9 mouse cellular contexts compared by ENCODE assay signal in the genomic region with DNA sequence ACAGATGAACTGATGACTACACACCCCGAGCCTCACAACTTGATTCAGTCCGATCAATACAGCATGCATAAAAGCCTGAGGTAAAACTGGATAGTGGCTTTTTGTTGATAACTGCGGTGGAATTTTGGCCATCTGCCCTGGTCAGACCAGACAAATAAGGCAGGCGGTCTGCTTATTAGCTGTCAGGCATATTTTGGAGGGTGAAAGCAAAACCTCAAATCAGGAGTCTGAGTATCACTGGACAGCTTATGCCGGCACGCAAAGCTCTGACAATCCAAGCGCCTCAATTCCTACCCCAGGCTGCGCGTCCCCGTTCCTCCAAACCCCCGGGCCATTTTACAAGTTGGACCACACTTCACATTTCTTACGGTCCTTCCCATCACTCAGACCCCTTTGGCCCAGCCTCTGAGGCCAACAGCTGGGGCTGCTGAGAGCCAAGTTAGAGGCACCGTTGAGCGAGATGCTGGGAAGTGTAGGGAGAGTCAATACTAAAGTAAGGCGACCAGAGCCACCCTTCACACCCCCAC. TPM values are rescaled to one million over a fixed set of nuclear protein-coding genes. Genes with fewer than 3 reads are reported as not detected.
DNase-seq lines count a peak whose midpoint lies in the region; ATAC-seq and TF ChIP-seq lines count a peak whose summit lies in the region.
"Had no signal": no experiment of that assay in that cellular context is flagged by ENCODE, and none has a peak within 500 bp of the region (broad histone marks: within the 10 kb centered on the region; RNA-seq: fewer than 3 reads in every experiment).

No protein-coding gene starts in this region.

- H3K36me3 ChIP-seq in kidney, adult 2 months (ENCODE audit: control insufficient read depth, insufficient read depth, low read length): no peaks in the 10 kb centered on the region
- no peaks in the 10 kb centered on the region for H3K36me3 ChIP-seq in hindbrain, postnatal 0 days (ENCODE audit: insufficient read depth, low read length)
- no peaks in the 10 kb centered on the region for H3K36me3 ChIP-seq in lung, embryonic 16.5 days (ENCODE audit: control insufficient read depth, insufficient read depth, low read length)
- no peaks in the 10 kb centered on the region for H3K36me3 ChIP-seq in stomach, embryonic 16.5 days (ENCODE audit: control insufficient read depth, insufficient read depth, low read length)

- H3K27me3 ChIP-seq in kidney, adult 2 months (replicated peaks; ENCODE audit: control insufficient read depth, insufficient read depth, low read length): no peaks in the 10 kb centered on the region
- no peaks in the 10 kb centered on the region for H3K27me3 ChIP-seq in hindbrain, postnatal 0 days (ENCODE audit: insufficient read depth, low read length)
- H3K27me3 ChIP-seq in lung, embryonic 16.5 days (ENCODE audit: control insufficient read depth, insufficient read depth, low read depth, low read length): no peaks in the 10 kb centered on the region; the same call in 1 of the 2 replicates
- H3K27me3 ChIP-seq in stomach, embryonic 16.5 days (ENCODE audit: control insufficient read depth, insufficient read depth, low read length): peaks cover 2% of the 10 kb centered on the region; the same call in 1 of the 2 replicates

- no peak for TF ChIP-seq CTCF in kidney, adult 2 months (conservative IDR thresholded peaks at IDR 0.05; ENCODE audit: insufficient read depth, insufficient read length, low read depth, low read length)
- TF ChIP-seq CTCF in gastrocnemius, adult 2 months (IDR thresholded peaks at IDR 0.05): no peak
- no peak for TF ChIP-seq CTCF in hindbrain, postnatal 0 days (IDR thresholded peaks at IDR 0.05; ENCODE audit: low read depth)

- TF ChIP-seq POLR2A in kidney, adult 2 months (IDR thresholded peaks at IDR 0.05; ENCODE audit: low read depth, low read length): no peak

- H3K9ac ChIP-seq in hindbrain, postnatal 0 days (replicated peaks; ENCODE audit: low read length): peak overlapping the region; percentile 68
- H3K9ac ChIP-seq in lung, embryonic 16.5 days (ENCODE audit: low read length): peak overlapping the region; percentile 75
- H3K9ac ChIP-seq in stomach, embryonic 16.5 days (ENCODE audit: low read length): peak overlapping the region; percentile 80

- intact Hi-C loops in gastrocnemius, adult 2 months (cut with DNase I): loop anchor here (2.0 kb wide), 1 partner anchor 33 kb away; no protein-coding TSS in a partner anchor

- ATAC-seq in hindbrain, postnatal 0 days: no peak
- ATAC-seq in lung, embryonic 16.5 days (ENCODE audit: low read depth): no peak
- no peak for ATAC-seq in stomach, embryonic 16.5 days (ENCODE audit: insufficient read depth, low FRiP score)

- H3K4me1 ChIP-seq in kidney, adult 2 months (ENCODE audit: control insufficient read depth, insufficient read depth, low read length): no peaks in the 10 kb centered on the region
- 0 out of 2 replicates have a peak, but pooled peaks cover 3% of the 10 kb centered on the region for H3K4me1 ChIP-seq in hindbrain, postnatal 0 days (ENCODE audit: insufficient read depth, low read length)
- peaks cover 13% of the 10 kb centered on the region for H3K4me1 ChIP-seq in lung, embryonic 16.5 days (replicated peaks; ENCODE audit: control insufficient read depth, insufficient read depth, low read length)
- H3K4me1 ChIP-seq in stomach, embryonic 16.5 days (ENCODE audit: control insufficient read depth, insufficient read depth, low read length): peaks cover 8% of the 10 kb centered on the region; the same call in 1 of the 2 replicates

- peak overlapping the region; percentile 66 for H3K4me3 ChIP-seq in kidney, adult 2 months (ENCODE audit: insufficient read depth, low read depth, low read length)
- H3K4me3 ChIP-seq in gastrocnemius, adult 2 months: peak overlapping the region; percentile 87
- peak overlapping the region; percentile 77 for H3K4me3 ChIP-seq in hindbrain, postnatal 0 days (ENCODE audit: low read length)
- H3K4me3 ChIP-seq in lung, embryonic 16.5 days (ENCODE audit: low read length): peak overlapping the region; percentile 93
- peak overlapping the region; percentile 81 for H3K4me3 ChIP-seq in stomach, embryonic 16.5 days (replicated peaks; ENCODE audit: low read length)

- H3K27ac ChIP-seq in kidney, adult 2 months (ENCODE audit: insufficient read depth, low read depth, low read length): peak overlapping the region; percentile 54; the same call in 1 of the 2 replicates
- peak overlapping the region; percentile 92 for H3K27ac ChIP-seq in gastrocnemius, adult 2 months
- H3K27ac ChIP-seq in hindbrain, postnatal 0 days: no peak overlapping the region
- H3K27ac ChIP-seq in lung, embryonic 16.5 days (ENCODE audit: low read length): peak overlapping the region; percentile 30; the same call in 1 of the 2 replicates
- no peak overlapping the region; the same call in 1 of the 2 replicates for H3K27ac ChIP-seq in stomach, embryonic 16.5 days (ENCODE audit: low read length)

- 11% methylated on average over 15 of the region's 15 CpGs for WGBS in kidney, adult 2 months
- 3% methylated on average over 15 of the region's 15 CpGs for WGBS in hindbrain, postnatal 0 days
- 3% methylated on average over 15 of the region's 15 CpGs for WGBS in lung, embryonic 16.5 days
- WGBS in stomach, embryonic 16.5 days: 3% methylated on average over 15 of the region's 15 CpGs

- H3K9me3 ChIP-seq in hindbrain, postnatal 0 days (ENCODE audit: low read length): no peaks in the 10 kb centered on the region
- H3K9me3 ChIP-seq in lung, embryonic 16.5 days (ENCODE audit: control insufficient read depth, low read length): no peaks in the 10 kb centered on the region
- H3K9me3 ChIP-seq in stomach, embryonic 16.5 days (replicated peaks; ENCODE audit: control insufficient read depth, low read length): no peaks in the 10 kb centered on the region

- H3K4me2 ChIP-seq in hindbrain, postnatal 0 days (ENCODE audit: low read depth, low read length): peak overlapping the region; percentile 99
- H3K4me2 ChIP-seq in lung, embryonic 16.5 days (ENCODE audit: low read depth, low read length): peak overlapping the region; percentile 97
- H3K4me2 ChIP-seq in stomach, embryonic 16.5 days (ENCODE audit: low read depth, low read length): peak overlapping the region; percentile 92

- DNase-seq in kidney, adult 2 months: peak; percentile 46
- DNase-seq in kidney, adult 11 months: no peak
- DNase-seq in cerebellum, adult 11-12 months: peak; percentile 53
- peak; percentile 43 for DNase-seq in gastrocnemius, adult 2 months
- DNase-seq in hindbrain, postnatal 0 days (ENCODE audit: low spot score): peak; percentile 12
- DNase-seq in urinary bladder, adult 2 months (ENCODE audit: low spot score): no peak

RNA-seq across cellular contexts. Expression of a gene that starts 0.8 kb away (rescaled TPM):
- polyA plus RNA-seq in kidney, adult 2 months (2012; rRNA removed): 14.1 and 16.6 TPM in 2 replicates
- total RNA-seq in gastrocnemius, adult 2 months (2021): 10 to 100 TPM; 19.6 to 22.9 TPM
- total RNA-seq in hindbrain, postnatal 0 days (2014; rRNA removed): 103 and 110 TPM in 2 replicates
- 26.9 and 28.3 TPM in 2 replicates for polyA plus RNA-seq in hindbrain, postnatal 0 days (2015; fragmentation: Nextera tagmentation; extraction: Ambion mirVana)
- polyA plus RNA-seq in lung, embryonic 16.5 days (2015; fragmentation: Nextera tagmentation; extraction: Ambion mirVana): 33.7 and 35.1 TPM in 2 replicates
- 22.2 and 26.5 TPM in 2 replicates for polyA plus RNA-seq in stomach, embryonic 16.5 days (2015; fragmentation: Nextera tagmentation; extraction: Ambion mirVana)
- 25.3 and 33.6 TPM in 2 replicates for polyA plus RNA-seq in urinary bladder, adult 2 months (2012; rRNA removed)

RNA-seq across cellular contexts. Expression of a gene that starts 19.3 kb away (rescaled TPM):
- not detected in 2 replicates for polyA plus RNA-seq in kidney, adult 2 months (2012; rRNA removed)
- not detected for total RNA-seq in gastrocnemius, adult 2 months (2021)
- total RNA-seq in hindbrain, postnatal 0 days (2014; rRNA removed): not detected in 2 replicates
- not detected in 2 replicates for polyA plus RNA-seq in hindbrain, postnatal 0 days (2015; fragmentation: Nextera tagmentation; extraction: Ambion mirVana)
- polyA plus RNA-seq in lung, embryonic 16.5 days (2015; fragmentation: Nextera tagmentation; extraction: Ambion mirVana): not detected in 2 replicates
- not detected in 2 replicates for polyA plus RNA-seq in stomach, embryonic 16.5 days (2015; fragmentation: Nextera tagmentation; extraction: Ambion mirVana)
- not detected in 2 replicates for polyA plus RNA-seq in urinary bladder, adult 2 months (2012; rRNA removed)
- total RNA-seq: MEL had no signal

RNA-seq across cellular contexts. Expression of a gene that starts 28.8 kb away (rescaled TPM):
- 1.0 and 1.2 TPM in 2 replicates for polyA plus RNA-seq in kidney, adult 2 months (2012; rRNA removed)
- 1 to 10 TPM in 1 of 2 experiments, under 1 TPM in 1; 0.66 to 1.3 TPM for total RNA-seq in gastrocnemius, adult 2 months (2021)
- 0.26 TPM in 1 of 2 replicates, not detected in the other for total RNA-seq in hindbrain, postnatal 0 days (2014; rRNA removed)
- 1.9 and 2.5 TPM in 2 replicates for polyA plus RNA-seq in hindbrain, postnatal 0 days (2015; fragmentation: Nextera tagmentation; extraction: Ambion mirVana)
- 2.9 and 5.5 TPM in 2 replicates for polyA plus RNA-seq in lung, embryonic 16.5 days (2015; fragmentation: Nextera tagmentation; extraction: Ambion mirVana)
- 5.4 and 8.6 TPM in 2 replicates for polyA plus RNA-seq in stomach, embryonic 16.5 days (2015; fragmentation: Nextera tagmentation; extraction: Ambion mirVana)
- polyA plus RNA-seq in urinary bladder, adult 2 months (2012; rRNA removed): 12.1 and 16.2 TPM in 2 replicates
- total RNA-seq: MEL had no signal

Comparison
In these comparisons a context has a peak if more than half of its experiments do, and no peak if none do; other contexts are left out.
1. DNase-seq: peak in kidney, adult 2 months (single experiment), cerebellum, adult 11-12 months (single experiment), gastrocnemius, adult 2 months (single experiment) and hindbrain, postnatal 0 days (single experiment); none in kidney, adult 11 months (single experiment) and urinary bladder, adult 2 months (single experiment).
2. H3K27ac ChIP-seq: peak in kidney, adult 2 months (single experiment), gastrocnemius, adult 2 months (single experiment) and lung, embryonic 16.5 days (single experiment); none in hindbrain, postnatal 0 days (single experiment) and stomach, embryonic 16.5 days (single experiment).
3. Peak in every context shown above with its lines, with median percentiles within 50 percentile points of each other: H3K4me3 ChIP-seq, H3K4me2 ChIP-seq and H3K9ac ChIP-seq.